Mouse (Mus musculus): Measurements from ENCODE around the gene Srp54b.
"Not testable (repeated sequence)": the region's sequence is repeated elsewhere in the genome, so short reads cannot be mapped to it uniquely, and the experiment has no call there.

Srp54b gene

DNA sequence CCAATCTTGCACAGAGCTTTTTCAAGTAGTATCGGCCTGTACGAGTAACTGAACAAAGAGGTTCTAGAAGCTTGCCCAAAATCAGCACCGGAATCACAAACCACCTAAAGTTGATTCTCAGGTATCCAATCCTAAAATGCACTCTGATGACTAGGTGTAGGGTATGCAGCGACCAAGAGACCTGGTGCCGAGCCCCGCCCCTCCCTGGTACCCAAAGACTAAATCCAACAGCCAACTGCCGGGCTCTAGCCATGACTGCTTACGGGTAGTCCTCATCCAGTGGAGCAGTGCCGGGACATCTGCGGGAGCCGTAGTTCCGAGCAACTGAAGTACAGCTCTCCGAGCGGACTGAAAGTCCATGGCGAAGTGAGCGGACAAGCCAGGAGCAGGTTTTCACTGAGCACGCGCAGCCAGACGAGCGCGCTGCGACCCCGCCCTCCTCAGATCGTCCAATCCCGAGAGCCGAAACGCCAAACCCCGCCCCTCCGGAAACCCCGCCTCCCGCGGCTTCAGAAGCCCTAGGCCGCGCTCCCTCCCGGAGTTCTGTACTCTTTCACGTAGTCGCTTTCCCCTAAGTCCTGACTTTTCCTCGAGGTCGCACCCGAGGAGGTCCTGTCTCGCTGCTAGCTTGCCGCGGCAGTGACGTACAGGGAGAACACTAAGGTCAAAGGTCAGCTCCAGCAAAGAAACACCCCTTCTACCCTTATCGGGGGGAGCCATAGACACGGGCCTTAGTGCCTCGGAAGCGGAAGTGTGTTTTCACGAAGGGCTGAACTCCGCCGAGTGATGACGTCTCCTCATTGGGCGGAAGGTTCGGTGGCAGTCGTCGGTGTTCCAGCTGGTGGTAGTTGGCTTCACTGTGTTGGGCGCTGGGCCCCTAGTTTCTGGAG is at the start of gene Srp54b:
Gene Srp54b, plus strand, starts transcription at position 546 of the 890 bp plus-strand sequence.
- DNase-seq (ENCODE audit: extremely low read depth, low read depth): not testable (repeated sequence)

DNA sequence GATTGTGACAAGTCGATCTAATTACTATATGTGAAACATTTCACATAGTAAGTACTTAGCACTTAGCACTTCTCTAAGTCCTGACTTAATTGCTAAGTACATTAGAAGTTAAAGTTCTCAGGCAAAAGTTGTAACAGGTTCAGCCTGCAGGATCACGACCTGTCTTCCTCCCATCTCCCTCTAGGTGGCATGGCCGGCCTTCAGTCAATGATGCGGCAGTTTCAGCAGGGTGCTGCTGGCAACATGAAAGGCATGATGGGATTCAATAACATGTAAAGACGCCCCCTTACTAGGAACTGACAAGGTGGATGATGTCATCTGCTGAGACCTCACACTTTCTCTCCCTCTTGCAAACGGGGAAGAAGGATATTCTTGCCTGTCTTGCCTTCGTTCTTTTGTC is 42.3 kb upstream of the Srp54b start:
- not testable (repeated sequence) for DNase-seq (ENCODE audit: extremely low read depth, low read depth)

GRCm38 (mm10) chr12:55124242-55124641 is 30.7 kb upstream of the Srp54b start, which contains the start of gene Fam177a:
Fam177a (plus strand) TSS chr12:55124469.
- DNase-seq (ENCODE audit: extremely low read depth, low read depth): not testable (repeated sequence)

DNA sequence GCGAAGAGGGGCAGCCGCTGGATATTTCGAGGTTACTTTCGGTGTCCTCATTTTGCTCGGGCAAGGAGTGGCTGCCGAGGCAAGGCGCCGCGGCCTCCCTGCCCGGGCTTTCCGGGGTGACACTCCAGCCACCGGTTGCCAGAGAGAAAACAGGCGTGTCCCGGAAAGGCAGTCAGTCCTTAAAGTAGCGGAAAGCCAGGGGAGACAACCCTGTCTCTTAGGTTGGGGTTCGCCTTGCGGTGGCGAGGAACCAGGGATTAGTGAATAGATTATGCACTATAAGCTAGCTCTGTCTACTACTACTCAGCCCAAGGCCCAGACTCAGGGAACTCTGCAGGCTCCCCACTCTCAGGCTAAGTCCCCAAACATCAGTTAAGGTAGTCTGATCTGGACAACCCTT is 30.2 kb upstream of the Srp54b start:
- not testable (repeated sequence) for DNase-seq (ENCODE audit: extremely low read depth, low read depth)

- DNase-seq (ENCODE audit: extremely low read depth, low read depth): not testable (repeated sequence)
These were observed 19.4 kb upstream of the Srp54b start for GRCm38 (mm10) chr12:55135540-55135939.

DNA sequence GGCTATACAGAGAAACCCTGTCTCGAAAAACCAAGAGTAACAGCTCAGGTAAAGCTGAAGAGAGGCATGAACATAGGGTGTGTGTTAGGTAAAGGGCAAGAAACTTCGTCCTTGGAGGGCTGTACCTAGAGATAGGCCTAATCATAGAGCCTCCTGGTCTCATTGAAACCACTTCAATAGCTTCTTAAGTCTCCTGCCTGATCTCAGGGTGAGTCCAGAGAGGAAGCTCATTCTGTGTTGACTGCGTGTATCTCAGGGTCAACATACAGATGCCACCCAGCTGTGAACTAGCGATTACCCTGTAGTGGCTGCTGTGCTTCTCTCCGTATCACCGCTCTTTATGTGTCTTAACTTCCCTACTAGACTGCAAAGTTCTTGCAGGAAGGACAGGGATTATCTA is 17.0 kb upstream of the Srp54b start:
- not testable (repeated sequence) for DNase-seq (ENCODE audit: extremely low read depth, low read depth)

- DNase-seq (ENCODE audit: extremely low read depth, low read depth): not testable (repeated sequence)
These were observed 512 bp downstream of the Srp54b start for GRCm38 (mm10) chr12:55155449-55155783.

- DNase-seq (ENCODE audit: extremely low read depth, low read depth): not testable (repeated sequence)
These were observed 12.2 kb downstream of the Srp54b start for GRCm38 (mm10) chr12:55167034-55167557.

DNA sequence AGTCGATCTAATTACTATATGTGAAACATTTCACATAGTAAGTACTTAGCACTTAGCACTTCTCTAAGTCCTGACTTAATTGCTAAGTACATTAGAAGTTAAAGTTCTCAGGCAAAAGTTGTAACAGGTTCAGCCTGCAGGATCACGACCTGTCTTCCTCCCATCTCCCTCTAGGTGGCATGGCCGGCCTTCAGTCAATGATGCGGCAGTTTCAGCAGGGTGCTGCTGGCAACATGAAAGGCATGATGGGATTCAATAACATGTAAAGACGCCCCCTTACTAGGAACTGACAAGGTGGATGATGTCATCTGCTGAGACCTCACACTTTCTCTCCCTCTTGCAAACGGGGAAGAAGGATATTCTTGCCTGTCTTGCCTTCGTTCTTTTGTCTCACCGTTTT is 32.8 kb downstream of the Srp54b start:
- not testable (repeated sequence) for DNase-seq (ENCODE audit: extremely low read depth, low read depth)

DNA sequence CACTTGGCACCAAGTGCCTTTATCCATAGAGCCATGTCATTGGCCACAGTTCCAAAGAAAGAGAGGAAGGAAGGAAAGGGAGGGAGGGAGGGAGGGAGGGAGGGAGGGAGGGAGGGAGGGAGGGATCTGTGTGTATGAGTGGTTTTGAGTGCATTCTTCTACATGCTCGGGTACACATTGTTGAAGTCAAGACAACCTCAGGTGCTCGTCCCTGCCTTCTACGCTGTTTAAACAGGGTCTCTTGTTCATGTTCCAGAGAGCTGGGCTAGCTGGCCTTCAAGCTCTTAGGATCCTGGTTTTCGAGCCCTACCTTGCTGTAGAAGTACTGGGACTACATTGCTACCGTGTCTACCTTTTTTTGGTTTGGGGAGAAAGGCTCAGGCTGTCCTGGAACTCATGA is 34.2 kb downstream of the Srp54b start:
- DNase-seq (ENCODE audit: extremely low read depth, low read depth): not testable (repeated sequence)

GRCm38 (mm10) chr12:55199306-55199705 is 44.4 kb downstream of the Srp54b start, which contains the start of gene 1700047I17Rik2:
1700047I17Rik2 (plus strand) TSS chr12:55199592.
- not testable (repeated sequence) for DNase-seq (ENCODE audit: extremely low read depth, low read depth)

DNA sequence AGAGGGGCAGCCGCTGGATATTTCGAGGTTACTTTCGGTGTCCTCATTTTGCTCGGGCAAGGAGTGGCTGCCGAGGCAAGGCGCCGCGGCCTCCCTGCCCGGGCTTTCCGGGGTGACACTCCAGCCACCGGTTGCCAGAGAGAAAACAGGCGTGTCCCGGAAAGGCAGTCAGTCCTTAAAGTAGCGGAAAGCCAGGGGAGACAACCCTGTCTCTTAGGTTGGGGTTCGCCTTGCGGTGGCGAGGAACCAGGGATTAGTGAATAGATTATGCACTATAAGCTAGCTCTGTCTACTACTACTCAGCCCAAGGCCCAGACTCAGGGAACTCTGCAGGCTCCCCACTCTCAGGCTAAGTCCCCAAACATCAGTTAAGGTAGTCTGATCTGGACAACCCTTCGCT is 44.9 kb downstream of the Srp54b start:
- not testable (repeated sequence) for DNase-seq (ENCODE audit: extremely low read depth, low read depth)

DNA sequence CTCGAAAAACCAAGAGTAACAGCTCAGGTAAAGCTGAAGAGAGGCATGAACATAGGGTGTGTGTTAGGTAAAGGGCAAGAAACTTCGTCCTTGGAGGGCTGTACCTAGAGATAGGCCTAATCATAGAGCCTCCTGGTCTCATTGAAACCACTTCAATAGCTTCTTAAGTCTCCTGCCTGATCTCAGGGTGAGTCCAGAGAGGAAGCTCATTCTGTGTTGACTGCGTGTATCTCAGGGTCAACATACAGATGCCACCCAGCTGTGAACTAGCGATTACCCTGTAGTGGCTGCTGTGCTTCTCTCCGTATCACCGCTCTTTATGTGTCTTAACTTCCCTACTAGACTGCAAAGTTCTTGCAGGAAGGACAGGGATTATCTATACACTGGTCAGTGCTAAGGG is 58.0 kb downstream of the Srp54b start:
- DNase-seq (ENCODE audit: extremely low read depth, low read depth): not testable (repeated sequence)

- not testable (repeated sequence) for DNase-seq (ENCODE audit: extremely low read depth, low read depth)
These were observed 75.0 kb downstream of the Srp54b start, which contains the start of gene Srp54c for GRCm38 (mm10) chr12:55229626-55230519. Srp54c (plus strand) TSS chr12:55230168.

- DNase-seq (ENCODE audit: extremely low read depth, low read depth): not testable (repeated sequence)
These were observed 75.6 kb downstream of the Srp54b start for GRCm38 (mm10) chr12:55230520-55230861.
